Mouse (Mus musculus) E14TG2a.4 (cell line): ENCODE measurements at regions not wholly inside any gene's neighbourhood (a gene's known extent, or its start where the extent isn't known, plus 50 kb on each side); places are given as distances from the start of the nearest gene placed in this dataset.

ENCODE experiments used
- CTCF ChIP-seq: conservative IDR thresholded peaks from 2 replicates; pipeline ENCODE4 v1.5.1; 2014; ENCODE audit warnings: low read length
- NANOG ChIP-seq: IDR thresholded peaks from 2 replicates; pipeline ENCODE4 v1.6.1; 2014; ENCODE audit warnings: borderline replicate concordance, low read length, mixed read lengths
- POU5F1 ChIP-seq: IDR thresholded peaks from 2 replicates; pipeline ENCODE4 v1.6.1; 2014; ENCODE audit warnings: low read length, borderline replicate concordance

- TF ChIP-seq CTCF, result no peak
- TF ChIP-seq NANOG, result no peak
- no peak for TF ChIP-seq POU5F1
Measured at GRCm38 (mm10) chr13:83735631-83736475, 232.0 kb downstream of the Mef2c start.
